Mouse (Mus musculus) c-Kit-negative CD71-positive TER-119-positive erythroid progenitor cells, embryonic 14.5 days (primary cell): ENCODE results near the gene Abhd6.

Experiments
- DNase-seq: peaks from one replicate; pipeline ENCODE4 v3.0.0-alpha.2; 2013; ENCODE audit warnings: low read depth, low spot score

Abhd6 gene

DNA sequence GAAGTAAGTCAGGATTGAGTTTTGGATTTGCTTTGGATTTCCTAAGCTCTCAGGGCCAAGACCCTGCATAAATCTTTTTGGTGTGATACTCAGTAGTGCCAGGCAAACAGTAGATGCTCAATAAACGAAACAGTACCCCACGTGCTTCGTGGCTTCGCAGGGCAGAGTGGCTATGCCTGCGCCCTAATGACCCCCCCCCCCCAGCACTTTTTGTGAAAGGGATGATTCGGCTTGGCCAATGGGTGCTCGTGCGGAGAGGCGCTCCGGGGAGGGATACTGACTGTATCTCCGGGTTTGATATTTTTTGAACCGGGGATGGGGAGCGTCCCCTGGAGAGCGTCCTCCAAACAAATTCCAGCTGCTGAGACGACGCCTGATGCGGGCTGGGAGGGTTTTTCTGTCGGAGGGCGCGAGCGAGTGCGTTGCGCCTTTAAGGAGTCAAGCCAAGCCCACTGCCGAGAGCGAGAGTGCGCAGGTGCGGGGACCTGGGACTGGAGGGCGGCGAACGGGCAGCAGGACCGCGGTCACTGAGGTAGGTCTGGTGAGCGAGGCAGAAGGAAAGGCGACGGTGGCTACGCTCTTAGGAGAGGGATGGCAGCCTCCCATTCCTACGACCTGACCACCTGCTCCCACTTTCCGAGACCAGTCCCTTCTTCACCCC is at the start of gene Abhd6:
Gene Abhd6, plus strand, starts transcription at position 471 of the 661 bp plus-strand sequence.
- DNase-seq = no peak

DNA sequence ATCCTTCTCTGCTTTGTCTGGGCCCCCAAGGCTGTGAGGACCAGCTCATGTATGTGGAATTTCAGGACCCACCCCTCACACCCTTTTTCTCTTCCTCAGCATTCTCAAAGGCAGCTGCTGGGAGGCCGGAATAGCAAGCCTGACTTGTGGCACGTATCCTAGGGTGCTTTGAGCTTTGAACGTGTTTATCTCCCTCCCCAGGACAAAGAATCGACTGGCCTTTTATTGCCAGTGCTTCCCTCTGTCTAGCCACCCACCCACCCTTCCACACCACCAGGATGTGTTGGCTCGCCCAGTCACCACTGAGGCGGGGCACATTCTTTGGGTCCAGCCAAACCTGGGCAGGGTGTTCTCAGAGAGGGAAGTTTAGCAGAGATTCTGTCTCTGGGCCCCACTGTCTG is 48.6 kb upstream of the Abhd6 start:
- DNase-seq = no peak

DNA sequence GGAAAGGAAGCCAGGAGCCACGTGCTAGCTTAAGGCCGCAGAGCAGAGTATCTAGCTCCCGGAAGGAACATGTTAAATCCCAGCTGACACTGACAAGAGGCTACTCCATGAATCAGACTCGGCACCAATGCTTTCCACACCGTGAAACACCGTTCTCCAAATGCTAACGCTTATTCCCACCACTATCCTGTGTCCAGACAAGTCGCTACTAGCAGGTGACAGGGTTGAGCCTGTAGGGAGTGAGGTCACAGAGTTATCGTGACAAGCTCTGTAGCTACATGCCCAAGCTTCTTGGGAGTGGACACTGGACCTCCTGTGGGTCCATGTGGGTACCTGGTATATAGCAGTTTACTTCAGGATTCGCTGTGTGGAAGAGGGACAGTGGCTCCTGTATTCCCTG is 46.3 kb upstream of the Abhd6 start:
- DNase-seq = no peak

- DNase-seq = no peak
These were observed 45.7 kb upstream of the Abhd6 start, which contains the start of gene Gm45521 for GRCm38 (mm10) chr14:7957049-7957448. TSS of gene Gm45521 (plus strand) at chr14:7957288.

GRCm38 (mm10) chr14:7960616-7961015 is 42.1 kb upstream of the Abhd6 start:
- no peak for DNase-seq

DNA sequence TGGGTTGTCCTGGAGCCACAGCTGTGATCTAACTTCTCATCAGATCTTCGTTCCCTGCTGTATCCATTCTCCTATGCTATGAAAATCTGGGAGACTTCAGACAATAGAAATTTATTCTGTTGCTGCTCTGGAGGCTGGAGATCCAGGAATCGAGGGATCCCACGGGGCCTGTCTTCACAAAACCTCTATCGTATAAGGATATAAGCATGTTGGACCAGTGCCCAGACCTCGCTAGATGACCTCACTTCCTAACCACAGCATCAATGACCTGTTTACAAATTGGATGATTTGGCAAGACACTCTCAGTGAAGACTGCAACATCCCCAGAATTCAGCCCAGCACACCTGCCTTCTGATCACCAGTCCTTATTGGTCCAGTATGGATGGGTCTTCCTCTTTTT is 41.0 kb upstream of the Abhd6 start:
- no peak for DNase-seq

GRCm38 (mm10) chr14:7962626-7963025 is 40.1 kb upstream of the Abhd6 start:
- DNase-seq = no peak

DNA sequence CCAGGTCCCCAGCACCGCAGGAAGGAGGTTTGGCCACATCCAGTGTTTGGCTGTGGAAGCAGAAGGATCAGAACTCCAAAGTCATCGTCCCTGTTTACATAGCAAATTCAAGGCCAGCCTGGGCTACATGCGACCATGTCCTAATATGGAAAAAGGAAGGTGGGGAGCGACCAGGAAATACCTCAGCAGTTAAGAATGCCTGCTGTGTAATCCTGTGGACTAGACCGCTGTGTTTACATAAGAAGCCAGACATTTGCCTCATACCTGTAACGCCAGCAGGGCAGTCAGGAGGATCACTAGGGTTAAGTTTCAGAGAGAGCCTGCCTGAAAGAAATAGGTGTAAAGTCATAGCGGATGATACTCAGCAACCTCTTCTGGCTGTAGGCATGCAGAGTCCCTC is 39.5 kb upstream of the Abhd6 start:
- no peak for DNase-seq

GRCm38 (mm10) chr14:7964219-7964889 is 38.3 kb upstream of the Abhd6 start:
- no peak for DNase-seq

GRCm38 (mm10) chr14:7971889-7972493 is 30.7 kb upstream of the Abhd6 start:
- no peak for DNase-seq

GRCm38 (mm10) chr14:7974643-7975042 is 28.1 kb upstream of the Abhd6 start:
- no peak for DNase-seq

- DNase-seq = no peak
These were observed 27.5 kb upstream of the Abhd6 start for GRCm38 (mm10) chr14:7975177-7975576.

DNA sequence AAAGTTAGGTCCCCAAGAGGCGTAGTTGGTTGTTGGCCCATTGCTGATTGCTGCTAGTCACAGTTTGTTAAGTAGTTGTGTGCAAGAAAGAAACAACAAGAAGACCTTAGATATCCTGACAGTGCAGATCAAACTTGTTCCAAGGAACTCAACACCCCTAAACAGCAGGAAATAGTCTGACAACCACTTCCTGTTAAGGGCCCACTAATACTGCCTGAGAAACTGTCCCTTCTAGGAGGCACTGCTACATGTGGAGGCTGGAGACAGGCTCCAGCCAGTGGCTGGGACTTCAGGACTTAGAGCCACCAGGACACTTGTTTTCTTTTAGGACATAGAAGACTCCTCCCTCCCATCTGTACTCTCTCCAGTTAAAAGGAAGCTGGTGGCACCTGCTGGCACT is 25.2 kb upstream of the Abhd6 start:
- DNase-seq = no peak

- DNase-seq = no peak
These were observed 24.5 kb upstream of the Abhd6 start for GRCm38 (mm10) chr14:7978183-7978582.

DNA sequence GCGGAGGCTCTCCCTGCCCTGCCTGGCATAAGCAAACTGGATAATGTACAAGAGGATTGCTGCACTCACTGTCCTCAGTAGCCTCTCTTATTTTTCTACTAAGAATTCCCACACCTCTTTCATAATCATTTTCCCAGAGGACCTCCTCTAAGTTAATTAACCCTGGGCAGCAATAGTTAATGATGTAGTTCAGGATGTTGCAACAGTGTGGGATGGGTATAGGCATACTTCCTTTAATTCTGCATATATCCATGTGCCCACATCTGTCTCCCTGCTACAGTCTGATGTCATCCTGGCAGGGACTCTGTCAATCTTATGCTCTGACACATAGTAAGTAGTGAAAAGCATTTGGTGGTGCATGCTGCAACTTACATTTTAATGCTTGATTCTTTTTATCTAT is 21.5 kb upstream of the Abhd6 start:
- no peak for DNase-seq

GRCm38 (mm10) chr14:7986913-7987312 is 15.8 kb upstream of the Abhd6 start:
- no peak for DNase-seq

GRCm38 (mm10) chr14:7989371-7989770 is 13.3 kb upstream of the Abhd6 start:
- DNase-seq = no peak

GRCm38 (mm10) chr14:7989961-7990360 is 12.7 kb upstream of the Abhd6 start:
- DNase-seq = no peak

DNA sequence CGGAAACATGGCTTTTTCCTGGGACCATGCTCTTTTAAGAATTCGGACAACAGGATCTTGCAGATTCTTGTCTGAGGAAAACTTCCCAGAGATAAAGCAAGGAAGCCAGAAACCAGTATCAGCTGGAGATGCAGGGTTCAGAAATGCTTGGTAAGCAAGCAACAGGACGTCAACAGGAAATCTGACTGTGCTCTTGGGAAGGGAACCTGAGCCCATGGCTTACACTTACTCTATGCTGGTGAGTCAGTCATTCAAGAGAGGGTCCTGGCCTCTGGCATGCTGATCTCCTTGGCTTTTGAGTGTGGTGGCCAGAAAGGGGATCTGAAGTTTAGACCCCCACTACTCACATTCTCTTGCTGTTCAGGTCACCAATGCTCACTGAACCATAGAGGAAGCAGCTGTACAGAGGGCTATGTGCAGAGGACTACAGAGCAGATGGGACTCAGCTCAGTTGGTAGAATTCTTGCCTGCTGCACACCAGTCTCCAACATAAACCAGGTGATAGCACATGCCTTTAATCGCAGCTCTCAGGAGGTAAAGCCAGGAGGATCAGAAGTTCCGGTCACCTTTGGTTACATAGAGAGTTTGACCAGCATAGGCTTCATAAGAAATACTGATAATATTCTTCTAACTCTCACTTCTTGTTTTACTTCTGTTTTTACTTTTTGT is 11.5 kb upstream of the Abhd6 start:
- no peak for DNase-seq

DNA sequence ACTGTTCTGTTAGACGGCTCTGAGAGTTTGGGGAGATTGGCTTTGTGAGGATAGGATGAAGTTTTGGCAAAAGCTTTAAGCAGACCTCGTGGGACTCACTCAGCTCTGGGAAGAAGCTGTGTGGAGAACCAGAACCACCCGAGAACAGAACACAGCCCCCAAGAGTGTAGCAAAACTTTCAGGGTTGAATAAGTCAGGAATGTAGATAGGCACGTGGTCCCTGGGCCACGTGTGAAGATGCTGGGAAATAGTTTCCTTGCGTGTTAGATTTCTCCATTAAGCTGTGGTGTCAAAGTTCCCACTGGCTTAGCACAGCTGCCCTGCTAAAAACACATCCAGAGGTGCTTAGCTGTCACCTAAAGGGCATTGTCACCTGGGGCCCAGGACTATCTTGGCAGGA is 10.5 kb upstream of the Abhd6 start:
- DNase-seq = no peak

- no peak for DNase-seq
These were observed 8.4 kb upstream of the Abhd6 start, which contains the start of gene Dnase1l3 for GRCm38 (mm10) chr14:7994271-7994767. TSS of gene Dnase1l3 (minus strand) at chr14:7994573.

DNA sequence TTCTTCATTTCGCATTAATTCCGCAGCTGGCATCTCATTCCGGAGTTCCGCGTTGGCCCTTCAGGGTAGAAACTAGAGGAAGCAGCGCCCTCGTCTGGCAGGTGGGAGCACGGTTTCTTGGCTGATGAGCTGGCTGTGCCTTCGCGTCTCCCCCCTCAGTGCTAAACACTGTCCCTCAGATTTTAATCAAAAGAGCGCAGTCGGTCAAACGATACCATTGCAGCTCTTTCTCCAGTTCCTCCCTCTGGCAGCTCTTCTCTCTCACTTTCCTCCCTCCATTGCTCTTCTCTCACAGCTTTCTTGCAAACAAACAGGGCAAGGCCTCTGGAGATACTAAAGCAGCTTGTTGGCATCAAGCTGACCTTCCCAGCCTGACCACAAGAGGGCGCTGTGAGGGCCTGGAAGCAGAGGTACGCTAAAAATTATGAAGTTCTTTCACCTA is 5.4 kb upstream of the Abhd6 start:
- peak; percentile 25 for DNase-seq
